In the genomic region with DNA sequence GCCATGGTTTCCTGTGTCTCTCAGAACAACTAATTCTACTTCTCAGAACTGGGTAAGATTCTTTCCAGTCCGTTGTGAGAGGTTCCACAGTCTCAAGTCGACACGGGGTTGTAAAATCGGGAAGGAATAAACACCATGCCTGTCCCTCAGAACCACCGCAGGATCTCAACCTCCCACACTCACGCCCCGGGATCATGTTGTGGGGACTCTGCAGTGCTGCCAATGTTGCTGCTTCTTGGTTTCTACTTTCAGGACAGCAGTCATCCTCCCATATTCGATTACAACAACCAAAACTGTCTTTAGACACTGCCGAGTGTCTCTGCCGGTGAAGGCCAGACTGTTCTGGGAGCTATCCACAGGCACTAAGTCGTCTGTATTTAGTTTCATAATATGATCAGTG, we compare ENCODE assay signal across 24 mouse cellular contexts.
"Had no signal": no experiment of that assay in that cellular context is flagged by ENCODE, and none has a peak within 500 bp of the region (broad histone marks: within the 10 kb centered on the region; RNA-seq: fewer than 3 reads in every experiment).

No protein-coding gene starts in this region.

- H3K4me1 ChIP-seq: heart, embryonic 10.5 days; heart, embryonic 12.5 days; hindbrain, embryonic 13.5 days; hindbrain, embryonic 15.5 days; liver, embryonic 13.5 days; liver, embryonic 15.5 days had no signal

- H3K36me3 ChIP-seq: heart, embryonic 10.5 days; heart, embryonic 12.5 days; hindbrain, embryonic 13.5 days; hindbrain, embryonic 15.5 days; limb, embryonic 12.5 days; liver, embryonic 13.5 days; liver, embryonic 15.5 days had no signal

- ATAC-seq: hindbrain, postnatal 0 days; intestine, embryonic 16.5 days; liver, postnatal 0 days had no signal

- H3K4me3 ChIP-seq: heart, embryonic 10.5 days; heart, embryonic 12.5 days; hindbrain, embryonic 13.5 days; hindbrain, embryonic 15.5 days; limb, embryonic 12.5 days; liver, embryonic 13.5 days; liver, embryonic 15.5 days had no signal

- H3K9me3 ChIP-seq: heart, embryonic 10.5 days; heart, embryonic 12.5 days; hindbrain, embryonic 13.5 days; hindbrain, embryonic 15.5 days; limb, embryonic 12.5 days; liver, embryonic 13.5 days; liver, embryonic 15.5 days had no signal

- H3K4me2 ChIP-seq: heart, embryonic 12.5 days; hindbrain, embryonic 13.5 days; hindbrain, embryonic 15.5 days; limb, embryonic 12.5 days; liver, embryonic 11.5 days; liver, embryonic 13.5 days; liver, embryonic 15.5 days had no signal

- H3K27me3 ChIP-seq: heart, embryonic 12.5 days; hindbrain, embryonic 13.5 days; hindbrain, embryonic 15.5 days; limb, embryonic 12.5 days; liver, embryonic 13.5 days; liver, embryonic 15.5 days had no signal

- H3K9ac ChIP-seq: heart, embryonic 12.5 days; hindbrain, embryonic 13.5 days; hindbrain, embryonic 15.5 days; limb, embryonic 12.5 days; liver, embryonic 13.5 days; liver, embryonic 15.5 days; liver, postnatal 0 days had no signal

- H3K27ac ChIP-seq: heart, embryonic 10.5 days; hindbrain, embryonic 13.5 days; hindbrain, embryonic 15.5 days; hindbrain, postnatal 0 days; limb, embryonic 12.5 days; liver, embryonic 13.5 days; liver, embryonic 15.5 days had no signal

- DNase-seq: gastrocnemius, postnatal 10 days; gastrocnemius, postnatal 36 days; heart, adult 18-20 months; heart, postnatal 10 days; heart, postnatal 36 days; kidney, adult 11 months; kidney, adult 8-10 months; kidney, postnatal 10 days; kidney, postnatal 25 days; layer of hippocampus, adult 9-11 months; layer of hippocampus, postnatal 36 days; left cerebral cortex, postnatal 4 days; liver; liver, embryonic 13.5 days; liver, postnatal 0 days had no signal
